Mouse (Mus musculus) C2C12 (cell line): ENCODE measurements around the gene Comtd1. TPM values are rescaled to one million over a fixed set of nuclear protein-coding genes. Genes with fewer than 3 reads are reported as not detected.

Source experiments
- H3K27me3 ChIP-seq: one replicate; pipeline ENCODE4 v1.6.1; 2011; ENCODE audit not compliant: control insufficient read depth, insufficient read depth, insufficient read length
- H3K36me3 ChIP-seq: one replicate; pipeline ENCODE4 v1.6.1; 2011; ENCODE audit not compliant: control insufficient read depth, insufficient read depth
- H3K4me3 ChIP-seq: one replicate; pipeline ENCODE4 v1.5.1; 2011; ENCODE audit warnings: mild to moderate bottlenecking, control low read depth; ENCODE audit not compliant: poor library complexity, insufficient read depth, severe bottlenecking
- H3K79me2 ChIP-seq: one replicate; pipeline ENCODE4 v1.6.1; 2011; ENCODE audit not compliant: control insufficient read depth, insufficient read depth
- H3K79me3 ChIP-seq: one replicate; pipeline ENCODE4 v1.6.1; 2011; ENCODE audit warnings: low read depth, control low read depth
- H3ac ChIP-seq: one replicate; pipeline ENCODE3; 2011; ENCODE audit warnings: low read depth; ENCODE audit not compliant: control insufficient read depth, insufficient read length
- CEBPB ChIP-seq: IDR thresholded peaks from one replicate; pipeline ENCODE4 v1.6.1; 2011; ENCODE audit warnings: low read depth, mild to moderate bottlenecking, control low read depth, moderate library complexity
- CTCF ChIP-seq: IDR thresholded peaks from one replicate; pipeline ENCODE4 v1.5.1; 2011; ENCODE audit not compliant: control insufficient read depth, insufficient read depth, insufficient read length
- FOSL1 ChIP-seq: IDR thresholded peaks from one replicate; pipeline ENCODE4 v1.8.0; 2011; ENCODE audit warnings: mild to moderate bottlenecking, low read length; ENCODE audit not compliant: poor library complexity, insufficient read depth, severe bottlenecking
- MAX ChIP-seq: IDR thresholded peaks from one replicate; pipeline ENCODE4 v1.6.1; 2011; ENCODE audit warnings: mild to moderate bottlenecking, control low read depth
- MYOD1 ChIP-seq: IDR thresholded peaks from one replicate; pipeline ENCODE4 v1.6.1; 2011; ENCODE audit warnings: low read depth; ENCODE audit not compliant: control insufficient read depth, insufficient read length
- MYOG ChIP-seq: IDR thresholded peaks from one replicate; pipeline ENCODE4 v1.6.1; 2011; ENCODE audit not compliant: control insufficient read depth, insufficient read length; ENCODE audit errors: extremely low read depth
- USF1 ChIP-seq: IDR thresholded peaks from one replicate; pipeline ENCODE4 v1.6.1; 2011; ENCODE audit warnings: low read depth, mild to moderate bottlenecking, control low read depth, moderate library complexity
- polyA plus RNA-seq: library from polyadenylated mRNA; unstranded; fragments of >200 nt; fragmentation: generic; extraction: Trizol; gene quantifications from one replicate; pipeline ENCODE4 v1.2.1, GENCODE M21; 2012; ENCODE audit warnings: missing spikeins

The Comtd1 gene
- polyA plus RNA-seq, 1 experiment: 45.5 TPM

GRCm38 (mm10) chr14:21850419-21851127, 1.8 kb upstream of the Comtd1 start:
- no peak overlapping the region for H3ac ChIP-seq
- H3K36me3 ChIP-seq: peaks cover 18% of the 10 kb centered on the region
- H3K4me3 ChIP-seq: no peak overlapping the region
- TF ChIP-seq MYOD1 (no peak), FOSL1 (no peak), MYOG (no peak), USF1 (no peak), MAX (no peak), CTCF (no peak), CEBPB (no peak)
- no peaks in the 10 kb centered on the region for H3K27me3 ChIP-seq
- peaks cover 2% of the 10 kb centered on the region for H3K79me3 ChIP-seq
- no peaks in the 10 kb centered on the region for H3K79me2 ChIP-seq

- H3K4me3 ChIP-seq: no peak overlapping the region
- TF ChIP-seq FOSL1 (no peak), MYOD1 (no peak), USF1 (no peak), CEBPB (no peak), MAX (no peak)
- H3ac ChIP-seq: no peak overlapping the region
- H3K36me3 ChIP-seq: peaks cover 25% of the 10 kb centered on the region
- H3K27me3 ChIP-seq: no peaks in the 10 kb centered on the region
- H3K79me3 ChIP-seq: peaks cover 2% of the 10 kb centered on the region
- no peaks in the 10 kb centered on the region for H3K79me2 ChIP-seq
Measured at GRCm38 (mm10) chr14:21849524-21850418, 994 bp upstream of the Comtd1 start.

DNA sequence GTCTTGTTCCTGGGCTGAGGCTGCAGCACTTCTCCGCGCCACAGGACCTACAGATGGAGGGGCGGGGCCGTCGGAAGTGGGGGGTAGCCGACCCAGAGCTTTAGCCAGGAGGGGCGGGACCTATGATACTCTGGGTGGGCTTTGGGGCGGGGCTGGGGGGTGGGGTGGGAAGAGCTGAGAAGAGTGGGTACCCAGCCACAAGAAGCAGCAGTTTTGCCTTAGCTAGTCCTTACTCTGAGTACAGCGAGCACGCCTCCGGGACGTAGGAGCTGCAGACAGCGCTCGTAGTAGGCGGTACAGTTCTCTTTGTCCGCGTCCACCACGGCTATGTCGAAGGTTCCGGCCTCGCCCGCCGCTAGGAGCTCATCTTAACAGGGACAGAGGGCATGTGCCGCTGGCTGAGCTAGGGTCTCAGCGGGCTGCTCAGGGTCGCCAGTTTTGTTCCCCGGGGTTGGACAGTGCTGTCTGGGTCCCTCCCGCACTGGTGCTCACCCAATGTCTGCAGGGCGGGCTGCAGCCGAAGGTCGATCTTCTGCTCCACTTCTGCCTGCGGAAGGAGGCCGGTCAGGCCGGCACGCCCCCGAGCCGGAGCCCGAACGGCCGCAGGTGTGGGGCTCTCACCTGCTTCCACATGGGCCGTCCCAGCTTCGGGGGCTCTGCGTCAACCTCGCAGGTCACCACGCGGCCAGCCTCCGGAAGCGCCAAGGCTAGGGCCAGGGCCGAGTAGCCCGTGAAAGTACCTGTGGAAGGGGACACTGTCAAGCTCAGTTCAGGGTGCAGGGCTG, 1.2 kb downstream of the Comtd1 start:
- peak overlapping the region; percentile 84 for H3ac ChIP-seq
- no peaks in the 10 kb centered on the region for H3K27me3 ChIP-seq
- H3K79me2 ChIP-seq: no peaks in the 10 kb centered on the region
- TF ChIP-seq CEBPB (no peak), MYOG (no peak), CTCF (no peak), USF1 (no peak), MAX (no peak), MYOD1 (no peak), FOSL1 (no peak)
- H3K79me3 ChIP-seq: peaks cover 2% of the 10 kb centered on the region
- H3K4me3 ChIP-seq: peak overlapping the region; percentile 72
- H3K36me3 ChIP-seq: peaks cover 47% of the 10 kb centered on the region

- H3K79me2 ChIP-seq: peaks cover 6% of the 10 kb centered on the region
- no peak for TF ChIP-seq USF1
- no peak for TF ChIP-seq MYOD1
- no peak for TF ChIP-seq MYOG
- no peak for TF ChIP-seq CTCF
- no peak for TF ChIP-seq CEBPB
- TF ChIP-seq MAX: no peak
- TF ChIP-seq FOSL1: no peak
- no peak overlapping the region for H3K4me3 ChIP-seq
- peaks cover 6% of the 10 kb centered on the region for H3K79me3 ChIP-seq
- no peak overlapping the region for H3ac ChIP-seq
- H3K27me3 ChIP-seq: no peaks in the 10 kb centered on the region
- H3K36me3 ChIP-seq: peaks cover 54% of the 10 kb centered on the region
Measured at GRCm38 (mm10) chr14:21846827-21847380, 1.9 kb downstream of the Comtd1 start.

- no peak overlapping the region for H3K4me3 ChIP-seq
- H3ac ChIP-seq: no peak overlapping the region
- peaks cover 11% of the 10 kb centered on the region for H3K79me3 ChIP-seq
- TF ChIP-seq CTCF (no peak), MYOD1 (no peak), MAX (no peak), CEBPB (no peak), MYOG (no peak), USF1 (no peak), FOSL1 (no peak)
- peaks cover 29% of the 10 kb centered on the region for H3K79me2 ChIP-seq
- H3K36me3 ChIP-seq: peaks cover 87% of the 10 kb centered on the region
- H3K27me3 ChIP-seq: no peaks in the 10 kb centered on the region
Measured at GRCm38 (mm10) chr14:21843263-21843662, 5.5 kb downstream of the Comtd1 start.
